Mouse (Mus musculus) cerebellum, adult 2 months (tissue): ENCODE measurements at regions not wholly inside any gene's neighbourhood (a gene's known extent, or its start where the extent isn't known, plus 50 kb on each side); places are given as distances from the start of the nearest gene placed in this dataset.

Experiments
- DNase-seq, 2 experiments: peaks; one replicate each; pipeline ENCODE4 v3.0.0; 2021
- H3K27ac ChIP-seq: fragments of 200-500 bp; 2 replicates; pipeline ENCODE4 v1.5.1; 2012; ENCODE audit warnings: low read length, control low read depth, inconsistent platforms; ENCODE audit not compliant: insufficient read depth
- H3K27me3 ChIP-seq: fragments of 200-500 bp; 2 replicates; pipeline ENCODE4 v1.6.1; 2012; ENCODE audit warnings: inconsistent platforms, mild to moderate bottlenecking, low read length, moderate library complexity; ENCODE audit not compliant: control insufficient read depth, insufficient read depth
- H3K4me1 ChIP-seq: fragments of 200-500 bp; 2 replicates; pipeline ENCODE4 v1.6.1; 2011; ENCODE audit warnings: low read length; ENCODE audit not compliant: control insufficient read depth, insufficient read depth
- H3K4me3 ChIP-seq: fragments of 200-500 bp; replicated peaks from 2 replicates; pipeline ENCODE3; 2011; ENCODE audit warnings: mild to moderate bottlenecking, low read depth, low read length, control low read depth; ENCODE audit not compliant: insufficient read depth
- CTCF ChIP-seq: fragments of 200-500 bp; IDR thresholded peaks from 2 replicates; pipeline ENCODE4 v1.5.1; 2011; ENCODE audit warnings: low read depth, mild to moderate bottlenecking, control low read depth, low read length, moderate library complexity, borderline replicate concordance; ENCODE audit not compliant: insufficient read depth
- POLR2A ChIP-seq: fragments of 200-500 bp; IDR thresholded peaks from 2 replicates; pipeline ENCODE4 v1.6.1; 2011; ENCODE audit warnings: low read length, control low read depth, borderline replicate concordance; ENCODE audit not compliant: insufficient read depth
- WGBS: fragments of 180-500 bp; shearing (Covaris S2); methylation state at CpG from one replicate; pipeline ENCODE4 v1.1.7; 2018; 5-methylcytosine and 5-hydroxymethylcytosine counted together

DNA sequence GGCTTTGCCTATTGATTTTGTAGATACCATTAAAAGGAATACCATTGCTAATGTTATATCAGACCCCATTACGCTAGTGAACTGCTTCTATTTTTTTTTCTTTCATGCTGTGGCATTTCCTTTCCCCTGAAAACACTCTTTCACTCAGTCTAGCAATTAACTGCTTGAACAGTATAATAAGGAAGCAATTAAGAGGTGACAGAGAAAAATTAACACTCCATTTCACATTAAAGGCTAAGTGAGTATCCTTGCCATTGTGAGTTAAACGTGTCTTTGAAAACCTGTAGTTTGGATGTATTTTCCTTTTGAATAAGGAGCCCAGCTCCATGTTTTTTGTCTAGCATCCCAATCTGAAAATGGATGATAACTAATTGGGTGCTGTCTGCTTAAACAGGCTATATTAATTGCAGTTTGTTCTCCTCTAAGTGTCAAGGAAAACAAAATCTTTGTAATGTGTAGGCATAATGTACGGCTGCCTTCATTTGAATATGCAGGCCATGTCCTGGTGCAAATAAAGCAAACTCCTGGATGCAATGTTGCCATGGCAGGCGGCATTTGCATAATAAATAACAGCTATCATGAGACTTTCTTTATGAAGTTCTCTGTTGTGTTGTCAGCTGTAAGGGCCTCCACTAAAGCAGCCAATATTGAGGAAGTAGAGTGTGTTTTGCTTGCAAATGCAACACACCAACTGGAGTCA, 423.3 kb downstream of the Zic3 start:
- WGBS, result 39% methylated on average over 4 of the region's 4 CpGs
- Histone ChIP-seq H3K4me3 (no peak overlapping the region), H3K27me3 (no peaks in the 10 kb centered on the region), H3K4me1 (no peaks in the 10 kb centered on the region), H3K27ac (no peak overlapping the region)
- TF ChIP-seq CTCF, result no peak
- TF ChIP-seq POLR2A, result no peak
- DNase-seq, result no peak

DNA sequence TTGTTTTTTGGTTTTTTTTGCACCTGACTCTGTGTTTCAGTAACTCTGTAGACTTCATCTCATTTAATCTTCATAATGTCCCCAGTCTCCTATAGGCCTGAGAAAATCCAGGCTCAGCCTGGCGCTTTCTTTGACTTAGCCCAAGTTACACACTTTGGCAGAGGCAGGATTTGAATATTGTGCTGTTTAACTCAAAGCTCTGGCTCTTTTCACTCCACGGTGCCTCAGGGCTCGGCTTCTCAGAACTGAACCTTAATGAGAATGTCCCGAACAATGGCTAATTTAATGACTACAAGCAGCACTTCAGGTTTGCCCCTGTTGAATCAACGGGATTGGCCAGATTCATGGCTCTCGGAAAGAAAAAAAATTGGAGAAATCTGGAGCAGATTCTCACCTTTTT, 425.1 kb downstream of the Zic3 start:
- 83% methylated on average over 6 of the region's 6 CpGs for WGBS
- no peak overlapping the region for H3K27ac ChIP-seq
- H3K27me3 ChIP-seq, result no peaks in the 10 kb centered on the region
- DNase-seq, result no peak
- no peak overlapping the region for H3K4me3 ChIP-seq
- H3K4me1 ChIP-seq, result no peaks in the 10 kb centered on the region
- TF ChIP-seq CTCF (no peak), POLR2A (no peak)

DNA sequence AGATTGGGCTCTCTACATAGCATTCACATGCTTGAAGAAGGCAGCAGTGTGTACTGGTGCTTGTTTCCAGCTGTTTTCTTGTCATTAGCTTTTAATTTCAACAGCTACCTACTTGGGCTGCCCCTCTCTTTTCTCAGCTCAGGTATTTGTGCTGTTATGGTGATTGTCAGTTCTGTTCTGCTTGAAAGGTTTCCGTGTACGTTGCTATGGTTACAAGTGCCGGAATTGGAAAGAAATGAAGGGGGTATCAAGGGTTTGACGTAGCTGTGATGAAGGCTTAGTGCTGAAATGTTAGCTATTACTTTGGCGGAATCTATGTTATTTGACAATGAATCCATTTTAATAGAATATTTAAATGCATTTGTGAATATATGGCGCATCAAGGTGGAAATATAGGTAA, 439.5 kb upstream of the 4930550L24Rik start:
- 55% methylated on average over 6 of the region's 6 CpGs for WGBS
- Histone ChIP-seq H3K4me1 (no peaks in the 10 kb centered on the region), H3K4me3 (no peak overlapping the region), H3K27ac (no peak overlapping the region), H3K27me3 (no peaks in the 10 kb centered on the region)
- DNase-seq, result no peak
- TF ChIP-seq CTCF (no peak), POLR2A (no peak)

DNA sequence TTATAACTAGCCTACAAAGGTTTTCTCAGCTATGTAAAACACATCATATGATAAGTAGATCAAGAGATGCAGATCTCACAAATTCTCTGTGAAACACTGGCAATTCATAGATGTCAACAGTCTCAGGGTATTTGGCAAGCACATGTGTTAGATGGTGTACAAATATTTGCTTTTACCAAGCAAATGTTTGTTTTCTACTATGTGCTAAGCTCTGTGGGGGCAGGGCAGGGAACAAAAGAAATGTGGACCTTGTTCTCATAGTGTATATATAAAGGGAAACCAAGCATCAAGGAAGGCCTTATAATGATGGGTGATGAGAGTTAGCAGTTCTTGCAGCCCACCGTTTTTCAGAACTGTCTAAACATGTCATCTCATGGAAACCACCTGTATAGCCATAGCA, 438.2 kb upstream of the 4930550L24Rik start:
- no peaks in the 10 kb centered on the region for H3K27me3 ChIP-seq
- no peak overlapping the region for H3K4me3 ChIP-seq
- H3K4me1 ChIP-seq, result no peaks in the 10 kb centered on the region
- no peak for DNase-seq
- TF ChIP-seq POLR2A (no peak), CTCF (no peak)
- H3K27ac ChIP-seq, result no peak overlapping the region
- WGBS, result 43% methylated on average over 1 of the region's 1 CpGs

DNA sequence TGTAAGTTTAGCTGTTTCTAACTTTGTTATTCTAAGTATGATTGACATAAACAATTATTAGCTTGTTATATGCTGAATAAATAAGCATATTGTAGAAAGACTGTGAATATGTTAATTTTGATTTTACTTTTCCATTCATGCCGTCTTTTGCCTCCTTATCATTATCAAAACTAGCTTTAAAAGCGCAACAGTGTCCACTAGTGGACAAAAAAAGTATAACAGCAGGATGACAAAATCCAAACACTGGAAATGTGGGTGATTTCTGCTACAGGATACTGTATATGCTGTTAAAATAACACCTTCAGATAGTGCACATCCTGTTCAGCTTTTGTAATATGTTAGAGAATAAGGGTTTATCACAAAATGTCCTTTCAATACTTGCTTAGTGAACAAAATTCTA, 418.3 kb upstream of the 4930550L24Rik start:
- Histone ChIP-seq H3K4me1 (no peaks in the 10 kb centered on the region), H3K4me3 (no peak overlapping the region), H3K27ac (no peak overlapping the region), H3K27me3 (no peaks in the 10 kb centered on the region)
- 2% methylated on average over 2 of the region's 2 CpGs for WGBS
- TF ChIP-seq POLR2A (no peak), CTCF (peak; percentile 40; the same call in 1 of the 2 replicates)
- peak in 1 of 2 experiments; percentile 1 for DNase-seq

DNA sequence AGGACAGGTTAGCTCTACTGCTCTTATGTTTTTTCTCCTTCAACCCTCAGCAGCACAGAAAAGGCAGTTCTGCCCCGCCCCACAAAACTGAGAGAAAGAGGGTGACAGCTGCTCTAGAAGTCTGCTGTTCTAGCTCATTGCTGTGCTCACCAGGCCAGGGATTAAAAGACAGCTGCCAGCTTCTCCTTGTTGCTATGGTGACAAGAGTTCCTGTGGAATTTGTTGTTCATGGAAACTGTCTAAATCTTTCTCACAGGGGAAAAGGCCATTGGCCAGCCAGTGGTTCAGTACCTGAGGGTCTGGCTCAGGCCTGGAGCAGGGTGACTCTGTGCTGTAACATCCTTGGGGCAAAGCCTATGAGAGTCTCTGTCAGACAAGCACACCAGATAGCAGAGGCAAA, 405.6 kb upstream of the 4930550L24Rik start:
- Histone ChIP-seq H3K27ac (no peak overlapping the region), H3K27me3 (no peaks in the 10 kb centered on the region), H3K4me1 (no peaks in the 10 kb centered on the region), H3K4me3 (no peak overlapping the region)
- no peak for DNase-seq
- WGBS, result 29% methylated on average over 1 of the region's 1 CpGs
- TF ChIP-seq POLR2A, result no peak
- no peak for TF ChIP-seq CTCF

DNA sequence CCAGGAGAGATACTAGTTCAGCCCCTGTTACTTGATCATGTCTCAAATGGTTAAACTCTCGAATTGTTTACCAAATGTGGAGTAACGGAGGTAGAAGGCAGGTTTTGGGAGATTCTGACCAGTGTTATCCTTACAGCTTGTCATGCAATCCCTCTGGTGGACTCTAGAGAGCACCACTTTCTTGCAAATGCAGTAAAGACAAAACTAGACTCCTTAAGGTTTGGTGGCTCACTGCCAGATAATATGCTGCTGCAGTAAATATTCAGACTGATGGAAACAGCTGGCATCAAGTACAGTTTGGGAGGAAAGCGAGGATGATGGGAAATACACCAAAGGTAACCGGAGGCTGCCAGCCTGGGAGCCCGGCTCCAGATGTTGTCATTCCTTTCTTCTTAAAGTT, 394.2 kb upstream of the 4930550L24Rik start:
- Histone ChIP-seq H3K27me3 (no peaks in the 10 kb centered on the region), H3K4me3 (no peak overlapping the region), H3K4me1 (no peaks in the 10 kb centered on the region), H3K27ac (no peak overlapping the region)
- TF ChIP-seq POLR2A (no peak), CTCF (no peak)
- 51% methylated on average over 5 of the region's 5 CpGs for WGBS
- no peak for DNase-seq
